Comparison of ENCODE assay signal across 7 mouse cellular contexts in the genomic region with DNA sequence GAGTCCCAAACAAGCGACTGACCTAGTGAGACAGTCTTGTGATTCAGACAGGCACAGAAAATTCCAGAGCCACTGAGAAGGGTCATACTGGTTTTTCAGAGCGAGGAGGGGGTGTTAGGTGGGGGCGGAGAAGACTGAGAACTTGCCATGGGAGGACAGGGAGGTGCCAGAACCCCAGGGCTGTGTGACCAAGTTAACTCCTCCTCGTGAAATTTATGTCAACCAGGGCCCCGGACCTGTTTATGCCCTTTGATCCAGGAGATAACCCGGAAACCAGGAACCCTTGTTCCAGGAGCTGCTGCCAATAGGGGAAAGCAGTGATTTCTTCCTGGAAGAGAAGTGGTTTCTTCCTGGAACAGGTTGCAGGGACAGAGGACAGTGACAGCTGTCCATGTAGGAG.
DNase-seq lines count a peak whose midpoint lies in the region; ATAC-seq and TF ChIP-seq lines count a peak whose summit lies in the region.

No protein-coding gene starts in this region.

- DNase-seq in ES-E14 (ENCODE audit: low read depth, low spot score), result no peak
- DNase-seq in liver, embryonic 14.5 days (ENCODE audit: low read depth in 3 of 3, low spot score in 3 of 3), result no peak
- no peak for DNase-seq in stomach, postnatal 0 days (ENCODE audit: low spot score)
- no peak for DNase-seq in adrenal gland, adult 18-20 months (ENCODE audit: low spot score in 2 of 2)
- DNase-seq in urinary bladder, postnatal 36 days (ENCODE audit: low spot score in 2 of 2), result no peak

- H3K27me3 ChIP-seq in E14TG2a.4 (ENCODE audit: insufficient read depth, low read length), result peaks cover 44% of the 10 kb centered on the region
- no peaks in the 10 kb centered on the region for H3K27me3 ChIP-seq in hindbrain, embryonic 15.5 days
- H3K27me3 ChIP-seq in liver, embryonic 14.5 days (ENCODE audit: control insufficient read depth, insufficient read depth, low read length), result peaks cover 4% of the 10 kb centered on the region; the same call in 1 of the 2 replicates
- H3K27me3 ChIP-seq in stomach, postnatal 0 days (ENCODE audit: control insufficient read depth, insufficient read depth, low read length), result no peaks in the 10 kb centered on the region

- H3K9ac ChIP-seq in ES-E14 (ENCODE audit: insufficient read depth, low read depth, low read length, poor library complexity, severe bottlenecking), result no peak overlapping the region; the same call in 1 of the 2 replicates
- H3K9ac ChIP-seq in hindbrain, embryonic 15.5 days, result peak overlapping the region; percentile 60
- no peak overlapping the region for H3K9ac ChIP-seq in liver, embryonic 14.5 days (replicated peaks)
- H3K9ac ChIP-seq in stomach, postnatal 0 days (ENCODE audit: low read length), result no peak overlapping the region

- H3K4me1 ChIP-seq in E14TG2a.4 (replicated peaks; ENCODE audit: low read depth, low read length), result peaks cover 36% of the 10 kb centered on the region
- peaks cover 2 to 6% of the 10 kb centered on the region in 2 experiments; a peak in 2 of 4 replicates for H3K4me1 ChIP-seq in ES-E14 (ENCODE audit: control insufficient read depth in 2 of 2, insufficient read depth in 2 of 2, low read length in 2 of 2, poor library complexity in 1 of 2)
- H3K4me1 ChIP-seq in hindbrain, embryonic 15.5 days (replicated peaks), result peaks cover 22% of the 10 kb centered on the region
- H3K4me1 ChIP-seq in liver, embryonic 14.5 days (replicated peaks; ENCODE audit: control insufficient read depth in 2 of 2, insufficient read depth in 2 of 2, low read length in 1 of 2), result no peaks in the 10 kb centered on the region
- H3K4me1 ChIP-seq in stomach, postnatal 0 days (replicated peaks; ENCODE audit: control insufficient read depth, insufficient read depth), result peaks cover 6% of the 10 kb centered on the region; the same call in 1 of the 2 replicates

- H3K27ac ChIP-seq in ES-E14 (ENCODE audit: insufficient read depth, low read depth, low read length, poor library complexity, severe bottlenecking), result no peak overlapping the region
- H3K27ac ChIP-seq in hindbrain, embryonic 15.5 days (replicated peaks), result peak overlapping the region; percentile 88
- no peak overlapping the region for H3K27ac ChIP-seq in liver, embryonic 14.5 days
- no peak overlapping the region for H3K27ac ChIP-seq in stomach, postnatal 0 days (replicated peaks)

- WGBS in hindbrain, embryonic 15.5 days, result 46% methylated on average over 6 of the region's 6 CpGs
- 21% methylated on average over 6 of the region's 6 CpGs for WGBS in liver, embryonic 14.5 days (ENCODE audit: insufficient replicate concordance)
- WGBS in stomach, postnatal 0 days, result 22% methylated on average over 6 of the region's 6 CpGs

- peak overlapping the region; percentile 91 for H3K4me2 ChIP-seq in hindbrain, embryonic 15.5 days
- peak overlapping the region; percentile 50; the same call in 1 of the 2 replicates for H3K4me2 ChIP-seq in liver, embryonic 14.5 days (ENCODE audit: low read depth)
- H3K4me2 ChIP-seq in stomach, postnatal 0 days (replicated peaks; ENCODE audit: low read depth), result peak overlapping the region; percentile 83

- no peaks in the 10 kb centered on the region for H3K36me3 ChIP-seq in E14TG2a.4 (ENCODE audit: insufficient read depth, low read length)
- H3K36me3 ChIP-seq in ES-E14 (ENCODE audit: control insufficient read depth, insufficient read depth, low read length, poor library complexity, severe bottlenecking), result no peaks in the 10 kb centered on the region
- no peaks in the 10 kb centered on the region for H3K36me3 ChIP-seq in hindbrain, embryonic 15.5 days
- no peaks in the 10 kb centered on the region for H3K36me3 ChIP-seq in liver, embryonic 14.5 days (replicated peaks; ENCODE audit: control insufficient read depth, insufficient read depth, low read depth)
- no peaks in the 10 kb centered on the region for H3K36me3 ChIP-seq in stomach, postnatal 0 days (ENCODE audit: control insufficient read depth, insufficient read depth, low read length)

- H3K4me3 ChIP-seq in E14TG2a.4 (replicated peaks; ENCODE audit: low read length) (peak overlapping the region; percentile 70), ES-E14 (ENCODE audit: insufficient read depth in 1 of 2, low read depth in 1 of 2, low read length in 2 of 2, poor library complexity in 1 of 2, severe bottlenecking in 1 of 2) (peak overlapping the region; percentile 43 to 67)
- H3K4me3 ChIP-seq in hindbrain, embryonic 15.5 days, result peak overlapping the region; percentile 46
- H3K4me3 ChIP-seq in liver, embryonic 14.5 days (ENCODE audit: insufficient read depth in 1 of 2, low read depth in 2 of 2, low read length in 2 of 2), result no peak overlapping the region
- no peak overlapping the region for H3K4me3 ChIP-seq in stomach, postnatal 0 days (ENCODE audit: low read depth, low read length)

- no peaks in the 10 kb centered on the region for H3K9me3 ChIP-seq in E14TG2a.4 (ENCODE audit: low read length)
- no peaks in the 10 kb centered on the region for H3K9me3 ChIP-seq in ES-E14 (ENCODE audit: control insufficient read depth, insufficient read depth, low read depth, low read length)
- H3K9me3 ChIP-seq in hindbrain, embryonic 15.5 days, result no peaks in the 10 kb centered on the region
- H3K9me3 ChIP-seq in liver, embryonic 14.5 days (ENCODE audit: control insufficient read depth, low read length), result no peaks in the 10 kb centered on the region
- H3K9me3 ChIP-seq in stomach, postnatal 0 days (ENCODE audit: control insufficient read depth, low read length), result no peaks in the 10 kb centered on the region

- no peak for TF ChIP-seq CTCF in E14TG2a.4 (conservative IDR thresholded peaks at IDR 0.05; ENCODE audit: low read length)
- no peak for TF ChIP-seq CTCF in liver, embryonic 14.5 days (IDR thresholded peaks at IDR 0.05; ENCODE audit: low read depth)
- TF ChIP-seq CTCF in stomach, postnatal 0 days (IDR thresholded peaks at IDR 0.05; ENCODE audit: low read depth), result no peak

- no peak for ATAC-seq in hindbrain, embryonic 15.5 days (ENCODE audit: low FRiP score, low read depth)
- ATAC-seq in liver, embryonic 14.5 days (ENCODE audit: insufficient read depth), result no peak
- ATAC-seq in stomach, postnatal 0 days (ENCODE audit: low FRiP score, low TSS enrichment), result no peak

- in situ Hi-C loops in ES-E14 (cut with MboI; ENCODE audit: low sequenced_read_pairs in 2 of 2, unreplicated experiment in 2 of 2), result no loop called here

- TF ChIP-seq EP300 in liver, embryonic 14.5 days (IDR thresholded peaks at IDR 0.05; ENCODE audit: low read depth), result no peak
- no peak for TF ChIP-seq EP300 in stomach, postnatal 0 days (optimal IDR thresholded peaks at IDR 0.05)

TF ChIP-seq in ES-E14, 5 proteins besides CTCF, POLR2A, EP300 and RAD21:
- TF ChIP-seq HCFC1 (IDR thresholded peaks at IDR 0.05; ENCODE audit: borderline replicate concordance, insufficient read depth, low read length) (no peak), CHD2 (IDR thresholded peaks at IDR 0.05; ENCODE audit: low read depth, low read length) (no peak), MAFK (IDR thresholded peaks at IDR 0.05; ENCODE audit: insufficient read depth, low read depth, low read length) (no peak), ZC3H11A (IDR thresholded peaks at IDR 0.05; ENCODE audit: borderline replicate concordance, low read depth, low read length) (no peak), ZNF384 (IDR thresholded peaks at IDR 0.05; ENCODE audit: low read depth, low read length) (no peak)

Comparison
In these comparisons a context has a peak if more than half of its experiments do, and no peak if none do; other contexts are left out.
1. H3K4me3 ChIP-seq: peak in E14TG2a.4 (single experiment), ES-E14 (2 of 2) and hindbrain, embryonic 15.5 days (single experiment); none in liver, embryonic 14.5 days (0 of 2) and stomach, postnatal 0 days (single experiment).
2. Peak in every context shown above with its lines, with median percentiles within 50 percentile points of each other: H3K4me2 ChIP-seq.